Mouse (Mus musculus): ENCODE data around the gene Hnrnph3. TPM values are rescaled to one million over a fixed set of nuclear protein-coding genes. Genes with fewer than 3 reads are reported as not detected.

Gene Hnrnph3
- polyA plus RNA-seq, 1 experiment from 2014 or later, result 38.8 TPM

DNA sequence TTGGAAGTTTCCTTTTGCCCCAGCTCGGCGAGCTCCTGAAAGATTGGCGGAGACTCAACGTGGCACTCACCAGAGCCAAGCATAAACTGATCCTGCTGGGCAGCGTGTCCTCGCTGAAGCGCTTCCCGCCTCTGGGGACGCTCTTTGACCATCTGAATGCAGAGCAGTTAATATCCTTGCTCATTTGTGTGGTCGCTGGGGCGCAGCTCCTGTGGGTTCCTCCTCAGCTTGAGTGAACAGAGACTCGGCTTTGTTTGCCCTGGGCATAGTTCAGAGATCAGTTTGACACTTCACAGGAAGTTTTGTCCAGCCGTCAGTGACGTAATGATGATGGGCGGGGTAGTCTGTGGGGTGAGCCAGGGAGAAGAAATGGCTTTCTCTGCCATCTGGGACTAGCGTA is 52.2 kb downstream of the Hnrnph3 start:
- H3K4me3 ChIP-seq (ENCODE audit: low read depth, low read length), result no peak overlapping the region
- H3K9me3 ChIP-seq (ENCODE audit: low read length), result no peaks in the 10 kb centered on the region
- no peak for DNase-seq (ENCODE audit: low spot score)
- no peaks in the 10 kb centered on the region for H3K27me3 ChIP-seq (replicated peaks; ENCODE audit: insufficient read depth, low read length)
- TF ChIP-seq EP300 (IDR thresholded peaks at IDR 0.05) (no peak), CTCF (IDR thresholded peaks at IDR 0.05) (0 out of 2 replicates have a peak, but pooled peaks have one; percentile 11)
- no peak overlapping the region for H3K27ac ChIP-seq (ENCODE audit: low read length)
- H3K4me2 ChIP-seq (replicated peaks; ENCODE audit: low read depth, low read length), result no peak overlapping the region
- WGBS, result 73% methylated on average over 16 of the region's 16 CpGs
- H3K4me1 ChIP-seq (ENCODE audit: insufficient read depth, low read depth, low read length), result no peaks in the 10 kb centered on the region
- no peak for ATAC-seq
- H3K36me3 ChIP-seq (ENCODE audit: insufficient read depth, low read length), result no peaks in the 10 kb centered on the region
- H3K9ac ChIP-seq (replicated peaks; ENCODE audit: low read depth), result no peak overlapping the region

GRCm38 (mm10) chr10:62966291-62966690 is 57.7 kb downstream of the Hnrnph3 start:
- no peak for TF ChIP-seq EP300 (IDR thresholded peaks at IDR 0.05)
- H3K27me3 ChIP-seq (replicated peaks; ENCODE audit: insufficient read depth, low read length), result no peaks in the 10 kb centered on the region
- WGBS, result 91% methylated on average over 15 of the region's 15 CpGs
- H3K4me1 ChIP-seq (ENCODE audit: insufficient read depth, low read depth, low read length), result no peaks in the 10 kb centered on the region
- H3K27ac ChIP-seq (ENCODE audit: low read length), result no peak overlapping the region
- peaks cover 5% of the 10 kb centered on the region; the same call in 1 of the 2 replicates for H3K36me3 ChIP-seq (ENCODE audit: insufficient read depth, low read length)
- no peak overlapping the region for H3K4me3 ChIP-seq (ENCODE audit: low read depth, low read length)
- DNase-seq (ENCODE audit: low spot score) (no peak), ATAC-seq (no peak)
- H3K9me3 ChIP-seq (ENCODE audit: low read length), result no peaks in the 10 kb centered on the region
- no peak overlapping the region for H3K9ac ChIP-seq (replicated peaks; ENCODE audit: low read depth)
- H3K4me2 ChIP-seq (replicated peaks; ENCODE audit: low read depth, low read length), result no peak overlapping the region

- H3K36me3 ChIP-seq (ENCODE audit: insufficient read depth, low read length), result peaks cover 5% of the 10 kb centered on the region; the same call in 1 of the 2 replicates
Observed at GRCm38 (mm10) chr10:62965796-62966195, 58.2 kb downstream of the Hnrnph3 start.

More at GRCm38 (mm10) chr10:62965796-62966195, 58.2 kb downstream of the Hnrnph3 start:
- no peaks in the 10 kb centered on the region for H3K4me1 ChIP-seq (ENCODE audit: insufficient read depth, low read depth, low read length)
- H3K27ac ChIP-seq (ENCODE audit: low read length), result no peak overlapping the region
- no peak for DNase-seq (ENCODE audit: low spot score)
- no peak overlapping the region for H3K4me3 ChIP-seq (ENCODE audit: low read depth, low read length)
- ATAC-seq, result no peak
- 95% methylated on average over 11 of the region's 11 CpGs for WGBS
- H3K4me2 ChIP-seq (replicated peaks; ENCODE audit: low read depth, low read length), result no peak overlapping the region
- TF ChIP-seq EP300 (IDR thresholded peaks at IDR 0.05), result no peak
- TF ChIP-seq CTCF (IDR thresholded peaks at IDR 0.05), result no peak
- no peaks in the 10 kb centered on the region for H3K27me3 ChIP-seq (replicated peaks; ENCODE audit: insufficient read depth, low read length)
- H3K9me3 ChIP-seq (ENCODE audit: low read length), result no peaks in the 10 kb centered on the region
- no peak overlapping the region for H3K9ac ChIP-seq (replicated peaks; ENCODE audit: low read depth)

Other genes starting within 250 kb of the Hnrnph3 start
- 52.7 and 53.9 TPM in 2 replicates for gene Ccar1, start 231.9 kb downstream of the Hnrnph3 start, polyA plus RNA-seq (2015; fragmentation: Nextera tagmentation; extraction: Ambion mirVana)
- gene Tet1, start 115.2 kb downstream of the Hnrnph3 start, polyA plus RNA-seq (2015; fragmentation: Nextera tagmentation; extraction: Ambion mirVana), result 5.2 and 7.0 TPM in 2 replicates
- gene Slc25a16, start 103.6 kb downstream of the Hnrnph3 start, polyA plus RNA-seq (2015; fragmentation: Nextera tagmentation; extraction: Ambion mirVana), result 20.3 and 24.0 TPM in 2 replicates
- gene Dna2, start 77.2 kb downstream of the Hnrnph3 start, polyA plus RNA-seq (2015; fragmentation: Nextera tagmentation; extraction: Ambion mirVana), result 3.2 and 3.5 TPM in 2 replicates
- 13.9 and 14.5 TPM in 2 replicates for gene Rufy2, start 44.0 kb downstream of the Hnrnph3 start, polyA plus RNA-seq (2015; fragmentation: Nextera tagmentation; extraction: Ambion mirVana)
- 16.2 and 18.4 TPM in 2 replicates for gene Pbld2, start 98 bp upstream of the Hnrnph3 start, polyA plus RNA-seq (2015; fragmentation: Nextera tagmentation; extraction: Ambion mirVana)
- 0.70 and 0.95 TPM in 2 replicates for gene Pbld1, start 35.9 kb upstream of the Hnrnph3 start, polyA plus RNA-seq (2015; fragmentation: Nextera tagmentation; extraction: Ambion mirVana)
- not detected in 2 replicates for gene Atoh7, start 75.4 kb upstream of the Hnrnph3 start, polyA plus RNA-seq (2015; fragmentation: Nextera tagmentation; extraction: Ambion mirVana)
- 0.16 and 0.18 TPM in 2 replicates for gene Mypn, start 179.7 kb upstream of the Hnrnph3 start, polyA plus RNA-seq (2015; fragmentation: Nextera tagmentation; extraction: Ambion mirVana)
- 23.8 and 28.3 TPM in 2 replicates for gene Herc4, start 219.6 kb upstream of the Hnrnph3 start, polyA plus RNA-seq (2015; fragmentation: Nextera tagmentation; extraction: Ambion mirVana)

All from lung, postnatal 0 days (tissue).